Mouse (Mus musculus) liver, postnatal 0 days (tissue): ENCODE data around the gene Arrdc3. TPM values are rescaled to one million over a fixed set of nuclear protein-coding genes. Genes with fewer than 3 reads are reported as not detected.
A peak's percentile ranks its signal among the peaks of the same experiment; 100 is the strongest.
"Not testable (repeated sequence)": the region's sequence is repeated elsewhere in the genome, so short reads cannot be mapped to it uniquely, and the experiment has no call there.

ENCODE experiments used
- ATAC-seq: fragments of 200-750 bp; cut with Nextera tagmentation; 2 replicates; pipeline ENCODE4 v1.8.0; 2017; ENCODE audit warnings: mild to moderate bottlenecking, moderate library complexity
- DNase-seq: peaks from one replicate; pipeline ENCODE4 v3.0.0-alpha.2; 2016
- H3K27ac ChIP-seq: fragments of 300-500 bp; sonication (generic); 2 replicates; pipeline ENCODE4 v1.5.1; 2014; ENCODE audit warnings: antibody characterized with exemption, moderate library complexity, mild to moderate bottlenecking, low read depth
- H3K27me3 ChIP-seq: fragments of 300-500 bp; sonication (generic); 2 replicates; pipeline ENCODE4 v1.6.1; 2014; ENCODE audit warnings: low read length, control low read depth, mixed read lengths; ENCODE audit not compliant: insufficient read depth
- H3K36me3 ChIP-seq: fragments of 300-500 bp; sonication (generic); replicated peaks from 2 replicates; pipeline ENCODE4 v1.6.1; 2014; ENCODE audit warnings: mild to moderate bottlenecking, control low read depth, low read length, moderate library complexity, mixed read lengths; ENCODE audit not compliant: insufficient read depth
- H3K4me1 ChIP-seq: fragments of 300-500 bp; sonication (generic); 2 replicates; pipeline ENCODE4 v1.6.1; 2014; ENCODE audit warnings: antibody characterized with exemption, mild to moderate bottlenecking, control low read depth; ENCODE audit not compliant: insufficient read depth
- H3K4me2 ChIP-seq: fragments of 300-500 bp; sonication (generic); 2 replicates; pipeline ENCODE4 v1.6.1; 2014; ENCODE audit warnings: low read depth, mild to moderate bottlenecking, low read length, moderate library complexity, mixed read lengths
- H3K4me3 ChIP-seq: fragments of 300-500 bp; sonication (generic); 2 replicates; pipeline ENCODE4 v1.5.1; 2014; ENCODE audit warnings: low read depth, low read length
- H3K9ac ChIP-seq: fragments of 300-500 bp; sonication (generic); replicated peaks from 2 replicates; pipeline ENCODE4 v1.6.1; 2014; ENCODE audit warnings: mild to moderate bottlenecking, moderate library complexity
- H3K9me3 ChIP-seq: fragments of 300-500 bp; sonication (generic); 2 replicates; pipeline ENCODE4 v1.6.1; 2016; ENCODE audit warnings: mild to moderate bottlenecking, control low read depth, low read length, mixed read lengths
- CTCF ChIP-seq: sonication (generic); IDR thresholded peaks from 2 replicates; pipeline ENCODE4 v1.5.1; 2016; ENCODE audit warnings: antibody characterized with exemption, low read depth
- EP300 ChIP-seq: IDR thresholded peaks from 2 replicates; pipeline ENCODE4 v1.6.1; 2016; ENCODE audit warnings: antibody characterized with exemption, low read depth, mild to moderate bottlenecking
- WGBS: fragments of 180-500 bp; shearing (Covaris S2); extraction: QIAGEN DNeasy Blood & Tissue Kit; methylation state at CpG from one replicate; pipeline ENCODE4 v1.1.7; 2014; ENCODE audit not compliant: insufficient replicate concordance; 5-methylcytosine and 5-hydroxymethylcytosine counted together
- polyA plus RNA-seq: library from polyadenylated mRNA; unstranded; fragments of >200 nt; fragmentation: Nextera tagmentation; extraction: Ambion mirVana; gene quantifications from 2 replicates; pipeline ENCODE4 v1.2.1, GENCODE M21; 2015

The Arrdc3 gene
- polyA plus RNA-seq, 1 experiment from 2014 or later, result 26.4 TPM

DNA sequence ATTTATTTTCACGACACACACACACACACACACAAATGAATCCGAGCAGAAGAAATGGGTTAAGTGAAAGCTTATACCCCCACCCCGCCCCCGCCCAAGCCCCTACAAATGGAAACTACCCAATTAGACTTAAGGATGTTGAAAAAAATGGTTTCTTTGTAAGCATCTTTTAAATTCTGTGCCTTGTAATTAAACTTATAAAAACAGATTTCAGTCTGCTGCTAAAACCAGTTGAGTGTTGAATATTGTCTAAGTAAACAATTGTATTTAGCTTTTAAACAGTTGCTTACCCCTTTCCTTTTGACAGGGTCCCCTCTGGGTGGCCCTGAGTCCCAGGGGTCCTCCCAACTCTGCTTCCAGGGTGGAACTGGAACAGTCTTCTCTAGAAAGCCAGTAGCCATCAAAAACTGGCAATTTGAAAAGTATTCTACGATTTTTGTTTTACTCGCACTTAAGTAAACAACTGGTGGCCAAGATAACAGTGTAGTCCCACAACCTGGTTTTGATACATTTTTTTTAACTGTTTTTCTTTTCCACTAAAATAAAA, 3.6 kb downstream of the Arrdc3 start:
- Histone ChIP-seq H3K9ac (peak overlapping the region; percentile 99), H3K9me3 (no peaks in the 10 kb centered on the region), H3K4me3 (peak overlapping the region; percentile 84), H3K4me1 (peaks cover 5% of the 10 kb centered on the region; the same call in 1 of the 2 replicates), H3K27me3 (no peaks in the 10 kb centered on the region), H3K4me2 (peak overlapping the region; percentile 77), H3K27ac (peak overlapping the region; percentile 100), H3K36me3 (peaks cover 32% of the 10 kb centered on the region)
- ATAC-seq (no peak), DNase-seq (no peak)
- WGBS, result 9% methylated on average over 6 of the region's 6 CpGs
- TF ChIP-seq CTCF (no peak), EP300 (peak; percentile 13; the same call in 1 of the 2 replicates)

DNA sequence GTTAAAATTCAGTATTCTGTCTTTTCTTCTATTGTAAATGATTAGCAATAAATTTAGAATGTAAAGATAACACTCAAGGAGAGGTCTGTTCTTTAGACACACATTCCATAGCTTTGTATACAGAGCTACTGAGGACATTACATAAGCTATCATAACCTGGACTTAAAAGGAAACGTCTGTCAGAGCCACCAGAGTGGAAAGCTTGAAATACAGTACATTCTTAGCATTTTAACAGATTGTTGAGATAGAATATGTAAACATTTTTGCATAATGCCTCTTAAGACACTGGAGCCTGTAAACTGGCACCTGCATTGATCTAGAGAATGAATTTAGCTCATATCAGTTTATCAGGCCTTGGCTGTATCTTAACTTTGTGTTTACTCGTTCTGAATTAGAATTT, 4.7 kb downstream of the Arrdc3 start:
- H3K27ac ChIP-seq, result no peak overlapping the region
- DNase-seq (no peak), ATAC-seq (no peak)
- TF ChIP-seq CTCF (no peak), EP300 (no peak)
- WGBS, result 59% methylated on average over 2 of the region's 2 CpGs
- peaks cover 39% of the 10 kb centered on the region for H3K36me3 ChIP-seq
- no peak overlapping the region for H3K4me3 ChIP-seq
- no peak overlapping the region for H3K9ac ChIP-seq
- H3K9me3 ChIP-seq, result no peaks in the 10 kb centered on the region
- H3K4me1 ChIP-seq, result peaks cover 3% of the 10 kb centered on the region; the same call in 1 of the 2 replicates
- H3K4me2 ChIP-seq, result no peak overlapping the region
- H3K27me3 ChIP-seq, result no peaks in the 10 kb centered on the region

DNA sequence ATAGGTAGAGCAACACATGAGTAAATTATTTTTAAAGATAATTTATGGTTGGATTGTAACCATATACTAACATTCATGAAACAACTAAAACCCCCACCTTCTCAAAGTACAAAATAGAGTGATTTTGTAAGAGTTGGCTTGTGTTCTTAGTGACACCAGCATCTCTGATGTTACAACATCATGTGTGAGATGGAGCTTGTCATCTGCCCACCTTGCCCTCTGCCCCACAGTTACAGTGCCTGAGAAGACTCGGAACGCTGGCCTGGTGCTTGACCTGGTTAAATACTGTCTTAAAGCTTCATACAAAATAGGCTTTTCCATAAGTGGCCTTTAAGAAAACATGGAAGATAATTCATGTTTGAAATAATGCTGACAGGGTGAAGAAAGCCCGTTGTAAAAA, 11.7 kb downstream of the Arrdc3 start:
- ATAC-seq, result peak; percentile 76
- peaks cover 45% of the 10 kb centered on the region for H3K36me3 ChIP-seq
- not testable (repeated sequence) for H3K4me2 ChIP-seq, H3K27me3 ChIP-seq, H3K9ac ChIP-seq, H3K9me3 ChIP-seq, H3K4me1 ChIP-seq, H3K27ac ChIP-seq, DNase-seq, H3K4me3 ChIP-seq
- 75% methylated on average over 3 of the region's 3 CpGs for WGBS

DNA sequence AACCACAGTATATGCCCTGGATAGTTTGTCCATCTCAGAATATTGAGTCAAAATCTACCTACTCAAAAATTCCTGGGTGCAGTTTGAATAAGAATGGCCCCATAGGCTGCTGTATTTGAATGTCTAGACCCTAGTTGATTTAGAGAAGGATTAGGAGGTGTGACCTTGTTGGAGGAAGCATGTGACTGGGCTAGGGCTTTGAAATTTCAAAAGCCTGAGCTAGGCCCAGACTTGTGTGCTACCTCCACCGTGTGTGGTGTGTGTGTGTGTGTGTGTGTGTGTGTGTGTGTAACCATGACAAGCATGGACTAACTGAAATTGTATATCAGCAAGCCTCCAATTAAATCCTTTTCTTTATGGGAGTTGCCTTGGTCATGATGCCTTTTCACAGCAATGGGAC, 14.2 kb downstream of the Arrdc3 start:
- no peak for ATAC-seq

DNA sequence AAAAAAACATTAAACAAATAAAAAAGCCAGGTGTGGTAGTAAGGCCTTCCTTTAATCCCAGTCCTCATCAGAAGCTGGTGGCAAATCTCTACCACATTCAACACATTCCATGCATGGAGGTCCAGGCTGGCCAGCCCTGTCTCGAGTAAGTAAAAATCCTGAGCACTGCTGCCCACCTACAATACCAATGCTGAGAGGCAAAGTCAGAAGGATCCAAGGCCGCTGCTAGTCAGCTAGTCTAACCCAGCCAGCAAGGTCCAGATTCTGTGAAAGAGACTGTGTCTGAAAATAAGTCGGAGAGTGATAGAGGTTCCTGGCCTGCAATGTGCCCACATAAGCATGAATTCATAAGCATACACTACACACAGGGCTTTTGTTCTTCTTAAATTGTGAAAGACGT, 14.9 kb downstream of the Arrdc3 start:
- WGBS, result 85% methylated on average over 4 of the region's 4 CpGs
- TF ChIP-seq EP300 (no peak), CTCF (no peak)

More for the DNA sequence above, 14.2 kb downstream of the Arrdc3 start:
- WGBS, result 38% methylated on average over 1 of the region's 1 CpGs
- H3K27ac ChIP-seq, result no peak overlapping the region
- H3K9me3 ChIP-seq, result no peaks in the 10 kb centered on the region
- TF ChIP-seq EP300 (no peak), CTCF (no peak)
- no peak for DNase-seq
- H3K4me3 ChIP-seq, result no peak overlapping the region
- H3K4me2 ChIP-seq, result no peak overlapping the region
- no peaks in the 10 kb centered on the region for H3K27me3 ChIP-seq
- no peak overlapping the region for H3K9ac ChIP-seq
- peaks cover 23% of the 10 kb centered on the region for H3K36me3 ChIP-seq
- H3K4me1 ChIP-seq, result no peaks in the 10 kb centered on the region; the same call in 1 of the 2 replicates

DNA sequence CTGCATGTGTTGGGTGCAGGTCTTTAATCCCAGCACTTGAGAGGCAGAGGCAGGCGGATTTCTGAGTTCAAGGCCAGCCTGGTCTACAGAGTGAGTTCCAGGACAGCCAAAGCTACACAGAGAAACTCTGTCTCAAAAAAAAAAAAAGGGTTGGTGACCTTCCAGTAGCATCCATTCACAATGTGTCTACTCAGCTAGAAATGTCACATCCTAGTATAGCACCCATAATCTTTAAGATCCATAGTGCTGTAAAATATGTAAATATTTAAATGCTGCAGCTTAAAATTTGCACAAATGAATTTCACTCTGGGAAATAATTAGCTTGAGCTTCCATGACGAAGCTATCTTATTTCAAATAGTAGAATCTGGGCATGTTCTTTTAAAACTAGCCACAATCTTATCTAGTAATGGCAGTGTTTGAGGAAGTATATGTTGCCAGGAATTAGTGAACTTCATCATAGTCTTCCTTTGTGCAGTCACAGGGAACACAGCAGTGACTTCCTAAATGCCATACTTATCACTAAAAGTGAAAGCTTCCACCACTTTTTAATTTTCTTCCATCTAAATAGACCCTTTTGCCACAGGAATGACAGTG, 16.3 kb downstream of the Arrdc3 start:
- WGBS, result 52% methylated on average over 2 of the region's 2 CpGs
- Histone ChIP-seq H3K4me2 (no peak overlapping the region), H3K4me3 (no peak overlapping the region), H3K4me1 (peaks cover 2% of the 10 kb centered on the region; the same call in 1 of the 2 replicates), H3K27ac (no peak overlapping the region), H3K9ac (no peak overlapping the region), H3K36me3 (peaks cover 4% of the 10 kb centered on the region), H3K27me3 (no peaks in the 10 kb centered on the region), H3K9me3 (no peaks in the 10 kb centered on the region)
- TF ChIP-seq CTCF (no peak), EP300 (no peak)
- DNase-seq (no peak), ATAC-seq (no peak)

More for the DNA sequence above, 14.9 kb downstream of the Arrdc3 start:
- no peaks in the 10 kb centered on the region; the same call in 1 of the 2 replicates for H3K4me1 ChIP-seq
- H3K27me3 ChIP-seq, result no peaks in the 10 kb centered on the region
- H3K27ac ChIP-seq, result no peak overlapping the region
- ATAC-seq (no peak), DNase-seq (no peak)
- H3K4me2 ChIP-seq, result no peak overlapping the region
- H3K9ac ChIP-seq, result no peak overlapping the region
- no peaks in the 10 kb centered on the region for H3K9me3 ChIP-seq
- H3K4me3 ChIP-seq, result no peak overlapping the region
- H3K36me3 ChIP-seq, result peaks cover 18% of the 10 kb centered on the region
